Mouse (Mus musculus) liver, embryonic 12.5 days (tissue): ENCODE results near the gene Otx1. TPM values are rescaled to one million over a fixed set of nuclear protein-coding genes. Genes with fewer than 3 reads are reported as not detected.

ENCODE experiments used
- ATAC-seq: fragments of 200-750 bp; cut with Nextera tagmentation; 2 replicates; pipeline ENCODE4 v1.8.0; 2017; ENCODE audit warnings: moderate number of reproducible peaks, mild to moderate bottlenecking, moderate library complexity
- H3K27ac ChIP-seq: fragments of 300-500 bp; sonication (generic); 2 replicates; pipeline ENCODE4 v1.5.1; 2016; ENCODE audit warnings: mild to moderate bottlenecking
- H3K27me3 ChIP-seq: fragments of 300-500 bp; sonication (generic); replicated peaks from 2 replicates; pipeline ENCODE4 v1.6.1; 2016; ENCODE audit warnings: mild to moderate bottlenecking, moderate library complexity
- H3K36me3 ChIP-seq: fragments of 300-500 bp; sonication (generic); 2 replicates; pipeline ENCODE4 v1.6.1; 2016; ENCODE audit warnings: mild to moderate bottlenecking, moderate library complexity
- H3K4me1 ChIP-seq: fragments of 300-500 bp; sonication (generic); 2 replicates; pipeline ENCODE4 v1.6.1; 2016
- H3K4me2 ChIP-seq: fragments of 300-500 bp; sonication (generic); 2 replicates; pipeline ENCODE4 v1.6.1; 2016; ENCODE audit warnings: mild to moderate bottlenecking, moderate library complexity
- H3K4me3 ChIP-seq: fragments of 300-500 bp; sonication (generic); 2 replicates; pipeline ENCODE4 v1.5.1; 2016; ENCODE audit warnings: mild to moderate bottlenecking, moderate library complexity
- H3K9ac ChIP-seq: fragments of 300-500 bp; sonication (generic); 2 replicates; pipeline ENCODE4 v1.6.1; 2016; ENCODE audit warnings: mild to moderate bottlenecking, moderate library complexity
- H3K9me3 ChIP-seq: fragments of 300-500 bp; sonication (generic); replicated peaks from 2 replicates; pipeline ENCODE4 v1.6.1; 2016; ENCODE audit warnings: mild to moderate bottlenecking, moderate library complexity
- WGBS: fragments of 180-500 bp; shearing (Covaris S2); methylation state at CpG from one replicate; pipeline ENCODE4 v1.1.7; 2016; ENCODE audit not compliant: insufficient replicate concordance; 5-methylcytosine and 5-hydroxymethylcytosine counted together
- polyA plus RNA-seq: library from polyadenylated mRNA; unstranded; fragments of >200 nt; fragmentation: Nextera tagmentation; extraction: Ambion mirVana; gene quantifications from 2 replicates; pipeline ENCODE4 v1.2.1, GENCODE M21; 2016

Gene Otx1
- polyA plus RNA-seq, 1 experiment from 2014 or later = not detected

GRCm38 (mm10) chr11:21997561-21998140 is 5.0 kb downstream of the Otx1 start:
- Histone ChIP-seq H3K36me3 (no peaks in the 10 kb centered on the region), H3K4me3 (0 out of 2 replicates have a peak overlapping the region, but pooled peaks have one; percentile 1), H3K9ac (no peak overlapping the region), H3K4me1 (peaks cover 40% of the 10 kb centered on the region), H3K27ac (no peak overlapping the region), H3K9me3 (no peaks in the 10 kb centered on the region), H3K4me2 (peak overlapping the region; percentile 10; the same call in 1 of the 2 replicates), H3K27me3 (peaks cover 100% of the 10 kb centered on the region)
- WGBS = 2% methylated on average over 20 of the region's 20 CpGs
- no peak for ATAC-seq

DNA sequence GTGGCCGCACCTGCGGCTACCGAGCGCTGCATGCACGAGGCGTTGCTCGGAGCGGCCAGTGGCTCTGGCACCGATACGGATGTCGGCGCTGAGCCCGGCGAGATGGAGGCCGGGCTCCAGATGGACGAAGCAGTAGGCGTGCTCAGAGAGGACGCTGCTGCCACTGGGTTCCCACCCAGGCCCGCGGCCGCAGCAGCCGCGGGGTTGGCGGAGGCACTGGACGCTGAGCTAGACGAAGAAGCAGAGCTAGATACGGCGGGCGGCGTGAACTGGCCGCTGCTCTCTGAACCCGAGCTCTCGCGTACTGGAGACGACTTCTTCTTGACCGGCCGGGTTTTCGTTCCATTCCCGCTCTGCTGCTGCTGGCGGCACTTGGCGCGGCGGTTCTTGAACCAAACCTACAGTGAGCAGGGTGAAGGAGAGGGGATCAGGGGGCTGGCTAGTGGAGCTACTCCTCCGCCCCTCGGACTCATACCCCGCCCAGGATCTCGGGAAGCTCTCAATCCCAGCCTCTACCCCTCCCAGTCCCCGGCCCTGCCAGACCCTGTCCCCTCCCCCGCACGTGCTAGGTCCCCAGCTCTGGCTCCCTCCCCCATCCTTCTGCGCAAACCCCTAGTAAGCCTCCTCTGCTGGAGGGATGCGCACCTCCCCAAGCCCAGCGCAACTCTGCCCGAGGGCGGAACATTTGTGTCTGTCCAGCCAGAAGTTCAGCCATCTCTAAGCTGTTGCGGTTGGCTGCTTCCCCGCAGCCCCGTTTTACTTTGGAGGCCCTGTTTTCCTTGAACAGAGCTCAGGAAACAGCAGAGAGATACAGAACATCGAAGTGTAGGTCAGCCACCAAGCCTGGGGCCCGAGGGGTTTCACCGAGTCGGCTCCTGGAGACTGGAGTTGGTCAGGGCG is 5.8 kb downstream of the Otx1 start:
- Histone ChIP-seq H3K27me3 (peaks cover 99% of the 10 kb centered on the region), H3K4me3 (0 out of 2 replicates have a peak overlapping the region, but pooled peaks have one; percentile 3), H3K9me3 (no peaks in the 10 kb centered on the region), H3K4me2 (peak overlapping the region; percentile 35), H3K9ac (no peak overlapping the region), H3K36me3 (no peaks in the 10 kb centered on the region), H3K27ac (no peak overlapping the region), H3K4me1 (peaks cover 33% of the 10 kb centered on the region)
- under 1% methylated on average over 63 of the region's 63 CpGs for WGBS
- ATAC-seq = 0 out of 2 replicates have a peak, but pooled peaks have one; percentile 6

GRCm38 (mm10) chr11:21996325-21996647 is 6.4 kb downstream of the Otx1 start:
- ATAC-seq = no peak
- no peaks in the 10 kb centered on the region for H3K9me3 ChIP-seq
- 6% methylated on average over 13 of the region's 13 CpGs for WGBS
- peak overlapping the region; percentile 35 for H3K4me2 ChIP-seq
- peaks cover 97% of the 10 kb centered on the region for H3K27me3 ChIP-seq
- no peaks in the 10 kb centered on the region for H3K36me3 ChIP-seq
- H3K4me3 ChIP-seq = 0 out of 2 replicates have a peak overlapping the region, but pooled peaks have one; percentile 3
- no peak overlapping the region for H3K27ac ChIP-seq
- H3K9ac ChIP-seq = no peak overlapping the region
- peaks cover 26% of the 10 kb centered on the region for H3K4me1 ChIP-seq

GRCm38 (mm10) chr11:21995534-21996324 is 7.0 kb downstream of the Otx1 start:
- 6% methylated on average over 27 of the region's 27 CpGs for WGBS
- Histone ChIP-seq H3K4me3 (no peak overlapping the region), H3K36me3 (no peaks in the 10 kb centered on the region), H3K9ac (no peak overlapping the region), H3K4me2 (no peak overlapping the region), H3K4me1 (peaks cover 21% of the 10 kb centered on the region), H3K27ac (no peak overlapping the region), H3K9me3 (no peaks in the 10 kb centered on the region), H3K27me3 (peaks cover 95% of the 10 kb centered on the region)
- ATAC-seq = no peak

DNA sequence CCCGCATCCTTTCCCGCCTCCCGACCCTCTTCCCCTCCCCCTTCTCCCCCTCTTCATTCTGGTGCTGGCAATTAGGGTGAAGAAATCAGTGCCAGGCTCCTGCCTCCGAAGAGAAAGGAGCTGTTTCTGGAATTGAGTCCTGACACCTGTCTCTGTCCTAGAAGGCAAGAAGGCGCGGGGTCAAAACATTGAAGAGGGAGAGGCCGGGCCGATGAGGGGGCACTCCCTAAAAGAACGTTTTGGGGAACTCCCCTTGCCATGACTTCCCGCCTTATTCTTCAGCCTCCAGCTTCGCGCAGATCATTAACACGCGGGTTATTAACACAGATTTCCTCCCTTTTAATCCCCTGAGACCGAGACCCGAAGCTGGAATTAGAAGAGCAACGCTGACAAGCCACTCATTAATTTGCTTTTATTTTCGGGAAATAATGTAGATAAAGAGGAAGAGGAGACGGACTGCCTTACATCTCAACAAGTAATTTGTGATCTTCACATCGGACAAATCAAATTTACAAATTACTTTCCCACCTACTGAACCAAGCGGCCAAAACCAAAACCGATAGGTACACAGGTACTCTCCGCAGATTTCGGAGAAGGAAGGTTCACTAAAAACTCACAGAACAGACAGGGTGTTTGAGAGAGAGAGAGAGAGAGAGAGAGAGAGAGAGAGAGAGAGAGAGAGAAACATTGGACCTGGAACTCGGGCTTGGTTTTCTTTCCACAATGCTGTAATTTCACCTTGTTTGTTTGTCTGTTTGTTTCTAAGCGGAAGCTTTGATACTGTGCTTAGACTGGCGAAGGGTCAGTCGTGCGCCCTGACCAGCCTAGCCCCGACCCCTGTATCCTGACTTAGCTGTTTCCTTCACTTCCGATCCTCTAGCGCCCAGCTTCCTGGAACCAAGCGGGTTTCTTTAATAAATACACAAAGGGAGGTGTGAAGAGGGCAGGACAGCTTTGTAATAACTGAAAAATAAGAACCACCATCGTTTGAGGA is 8.0 kb downstream of the Otx1 start:
- 2% methylated on average over 34 of the region's 34 CpGs for WGBS
- no peaks in the 10 kb centered on the region for H3K36me3 ChIP-seq

DNA sequence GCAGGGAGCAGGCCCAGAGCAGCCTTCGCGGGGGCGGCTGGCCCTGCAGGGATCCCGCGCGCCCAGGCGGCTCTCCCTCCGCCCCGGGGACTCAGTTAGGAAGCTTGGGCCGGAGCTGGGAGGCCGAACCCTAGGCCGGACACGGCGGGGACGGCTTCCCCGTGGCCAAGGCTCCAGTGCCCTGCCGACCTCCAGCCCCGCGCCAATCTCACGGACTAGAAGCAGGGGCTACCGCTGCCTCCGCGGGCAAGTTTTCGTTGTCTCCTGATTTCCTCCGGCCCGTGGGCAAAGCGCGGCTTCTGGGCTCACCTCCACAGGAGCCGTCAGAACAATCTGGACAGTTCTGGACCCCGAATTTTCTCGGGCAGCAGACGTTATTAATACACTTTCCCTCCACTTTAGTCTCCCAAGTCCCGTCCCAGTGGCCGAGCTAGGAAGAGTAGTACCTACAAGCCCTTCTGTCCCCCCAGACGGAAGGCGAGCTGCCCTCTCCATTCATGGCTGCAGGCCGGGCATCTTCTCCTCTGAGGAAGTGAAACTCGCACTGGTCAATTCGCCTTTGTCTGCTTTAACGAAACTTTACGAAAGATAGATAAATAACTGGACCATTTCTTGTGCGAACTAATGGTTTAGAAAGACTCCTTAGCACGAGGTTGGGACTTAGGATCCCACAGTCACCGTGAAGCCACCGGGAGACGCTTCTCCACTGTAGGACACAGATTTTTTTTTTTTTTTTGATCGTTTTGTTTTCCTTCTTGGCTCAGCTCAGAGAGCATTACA is 8.9 kb downstream of the Otx1 start:
- Histone ChIP-seq H3K27me3 (peaks cover 90% of the 10 kb centered on the region), H3K4me3 (peak overlapping the region; percentile 7; the same call in 1 of the 2 replicates), H3K4me1 (peaks cover 18% of the 10 kb centered on the region), H3K27ac (no peak overlapping the region), H3K9me3 (no peaks in the 10 kb centered on the region), H3K4me2 (peak overlapping the region; percentile 31; the same call in 1 of the 2 replicates), H3K9ac (no peak overlapping the region), H3K36me3 (no peaks in the 10 kb centered on the region)
- WGBS = 4% methylated on average over 47 of the region's 47 CpGs
- 0 out of 2 replicates have a peak, but pooled peaks have one; percentile 4 for ATAC-seq

More for the DNA sequence above, 8.0 kb downstream of the Otx1 start:
- H3K9ac ChIP-seq = no peak overlapping the region
- peaks cover 18% of the 10 kb centered on the region for H3K4me1 ChIP-seq
- ATAC-seq = no peak
- no peak overlapping the region for H3K4me2 ChIP-seq
- no peaks in the 10 kb centered on the region for H3K9me3 ChIP-seq
- no peak overlapping the region for H3K4me3 ChIP-seq
- H3K27me3 ChIP-seq = peaks cover 90% of the 10 kb centered on the region
- H3K27ac ChIP-seq = no peak overlapping the region

GRCm38 (mm10) chr11:21992761-21993596 is 9.7 kb downstream of the Otx1 start:
- H3K4me2 ChIP-seq = peak overlapping the region; percentile 31; the same call in 1 of the 2 replicates
- H3K9me3 ChIP-seq = no peaks in the 10 kb centered on the region
- H3K9ac ChIP-seq = no peak overlapping the region
- peaks cover 18% of the 10 kb centered on the region for H3K4me1 ChIP-seq
- 7% methylated on average over 94 of the region's 96 CpGs for WGBS
- ATAC-seq = 0 out of 2 replicates have a peak, but pooled peaks have one; percentile 18
- H3K36me3 ChIP-seq = no peaks in the 10 kb centered on the region
- H3K27ac ChIP-seq = no peak overlapping the region
- H3K27me3 ChIP-seq = peaks cover 88% of the 10 kb centered on the region
- peak overlapping the region; percentile 7; the same call in 1 of the 2 replicates for H3K4me3 ChIP-seq

- no peak overlapping the region for H3K27ac ChIP-seq
- H3K27me3 ChIP-seq = peaks cover 69% of the 10 kb centered on the region
- WGBS = 63% methylated on average over 1 of the region's 1 CpGs
- no peak overlapping the region for H3K9ac ChIP-seq
- H3K4me3 ChIP-seq = no peak overlapping the region
- H3K9me3 ChIP-seq = no peaks in the 10 kb centered on the region
- no peaks in the 10 kb centered on the region for H3K36me3 ChIP-seq
- no peak for ATAC-seq
- peaks cover 7% of the 10 kb centered on the region; the same call in 1 of the 2 replicates for H3K4me1 ChIP-seq
- H3K4me2 ChIP-seq = no peak overlapping the region
Measured at GRCm38 (mm10) chr11:21988398-21988946, 14.2 kb downstream of the Otx1 start.

- no peaks in the 10 kb centered on the region for H3K9me3 ChIP-seq
- H3K36me3 ChIP-seq = no peaks in the 10 kb centered on the region
- no peak overlapping the region for H3K9ac ChIP-seq
- no peak overlapping the region for H3K4me3 ChIP-seq
- peaks cover 61% of the 10 kb centered on the region for H3K27me3 ChIP-seq
- 34% methylated on average over 1 of the region's 1 CpGs for WGBS
- no peak overlapping the region for H3K27ac ChIP-seq
- no peak for ATAC-seq
- no peaks in the 10 kb centered on the region for H3K4me1 ChIP-seq
- H3K4me2 ChIP-seq = no peak overlapping the region
Measured at GRCm38 (mm10) chr11:21985118-21985517, 17.6 kb downstream of the Otx1 start.
